Mouse (Mus musculus) retina, postnatal 7 days (tissue): Measurements from ENCODE around the gene Agxt2.

Experiments
- DNase-seq: peaks from one replicate; pipeline ENCODE4 v3.0.0-alpha.2; 2012; ENCODE audit warnings: low read depth, low spot score

Gene Agxt2

DNA sequence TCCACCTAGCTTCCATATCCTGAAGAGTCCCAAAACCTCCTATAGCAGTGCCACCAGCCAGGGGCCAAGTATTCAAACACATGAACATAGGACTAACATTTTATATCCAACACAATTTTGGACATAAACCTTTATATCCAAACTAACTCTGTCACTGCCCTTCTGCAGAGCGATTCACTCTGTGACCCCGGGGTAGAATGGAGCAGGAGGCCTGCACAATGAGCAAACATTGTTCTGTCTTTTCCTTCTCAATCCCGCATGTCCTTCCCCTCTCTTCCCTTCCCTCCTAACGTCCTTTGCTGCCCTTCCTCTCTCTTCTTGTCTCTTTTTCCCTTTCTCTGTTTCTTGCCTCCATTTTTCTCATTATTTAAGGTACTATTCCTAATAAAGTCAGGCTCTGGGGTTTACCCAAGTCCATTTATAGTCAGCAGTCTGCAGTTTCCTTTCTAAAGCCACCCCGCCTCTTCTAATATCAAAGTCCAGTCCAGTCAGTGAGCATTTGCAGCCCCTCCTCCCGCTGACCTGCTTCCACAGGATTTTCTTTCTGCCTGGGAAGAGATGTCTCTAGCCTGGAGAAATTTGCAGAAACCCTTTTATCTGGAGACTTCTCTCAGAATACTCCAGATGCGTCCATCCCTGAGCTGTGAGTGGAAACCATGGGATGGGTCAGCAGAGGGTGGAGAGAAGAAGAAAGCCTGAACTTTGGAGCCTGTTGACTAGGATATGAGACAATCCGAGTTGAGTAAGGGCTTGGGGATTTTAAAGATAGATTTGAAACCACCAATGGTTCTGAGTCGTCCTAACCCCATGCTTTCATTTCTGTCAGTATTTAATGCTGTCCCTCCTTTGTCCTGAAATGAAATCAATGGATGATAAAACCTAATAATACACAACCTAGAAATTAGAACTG is at the start of gene Agxt2:
Gene Agxt2 (plus strand): TSS at position 494 of the 910 bp plus-strand sequence.
- DNase-seq = no peak

DNA sequence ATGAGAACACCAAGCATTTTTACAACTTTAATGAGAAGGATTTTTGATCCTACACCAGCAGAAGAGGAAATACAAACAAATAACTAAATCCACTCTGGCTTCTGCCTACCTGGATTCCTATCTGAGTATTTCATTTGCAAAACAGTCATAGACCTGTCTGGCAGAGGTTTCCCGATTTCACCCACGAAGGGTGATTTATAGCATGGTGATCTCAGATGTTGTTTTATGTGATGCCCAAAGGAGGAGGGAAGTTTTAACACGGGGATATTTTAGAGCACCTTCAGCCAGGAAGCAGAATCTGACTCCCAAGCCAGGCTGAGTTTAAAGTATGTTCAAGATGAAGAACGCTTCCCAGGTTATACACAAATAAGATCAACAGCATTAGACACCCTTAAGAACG is 46.5 kb upstream of the Agxt2 start:
- DNase-seq = no peak

DNA sequence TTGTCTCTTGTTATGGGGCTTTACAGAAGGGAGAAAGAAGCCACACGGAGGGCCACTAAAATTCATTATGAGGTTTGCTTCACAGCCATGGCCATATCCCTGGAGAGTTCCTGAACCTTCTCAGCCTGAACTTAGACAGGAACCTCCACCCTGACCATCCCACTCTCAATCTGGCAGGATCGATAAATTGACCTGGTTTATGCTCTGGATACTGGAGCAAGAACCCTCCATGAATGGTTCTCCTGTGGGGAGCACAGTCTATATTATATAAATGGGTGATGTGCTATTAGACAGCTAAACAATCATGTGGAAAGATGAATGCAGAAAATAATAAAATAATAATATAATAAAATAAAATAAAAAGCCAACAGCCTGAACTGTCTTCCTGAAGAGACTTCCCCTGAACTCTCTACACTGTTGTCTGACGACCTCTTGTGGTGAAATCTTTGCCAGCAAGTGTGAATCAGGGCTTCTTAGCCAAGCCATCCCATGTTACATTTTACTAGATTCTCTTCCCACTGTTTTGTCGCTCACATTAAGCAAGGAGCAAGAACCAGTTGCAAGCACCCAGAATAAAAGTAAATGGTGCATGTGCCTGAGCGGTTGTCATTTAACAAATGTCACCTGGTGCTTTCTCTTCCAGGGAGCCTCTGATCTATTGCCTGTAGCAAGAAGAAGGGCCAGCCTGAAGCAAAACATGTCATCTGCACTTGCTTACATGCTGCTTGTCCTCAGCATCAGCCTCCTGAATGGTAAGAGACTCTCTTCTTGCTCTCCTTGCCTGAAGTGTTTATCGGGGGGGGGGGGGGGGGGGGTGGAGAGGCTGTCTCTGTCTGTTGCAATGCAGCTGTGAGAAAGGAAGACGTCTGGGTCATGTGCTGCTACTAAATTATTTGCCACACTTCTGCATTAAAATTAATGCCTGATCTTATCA is 44.5 kb upstream of the Agxt2 start:
- DNase-seq = peak; percentile 9

DNA sequence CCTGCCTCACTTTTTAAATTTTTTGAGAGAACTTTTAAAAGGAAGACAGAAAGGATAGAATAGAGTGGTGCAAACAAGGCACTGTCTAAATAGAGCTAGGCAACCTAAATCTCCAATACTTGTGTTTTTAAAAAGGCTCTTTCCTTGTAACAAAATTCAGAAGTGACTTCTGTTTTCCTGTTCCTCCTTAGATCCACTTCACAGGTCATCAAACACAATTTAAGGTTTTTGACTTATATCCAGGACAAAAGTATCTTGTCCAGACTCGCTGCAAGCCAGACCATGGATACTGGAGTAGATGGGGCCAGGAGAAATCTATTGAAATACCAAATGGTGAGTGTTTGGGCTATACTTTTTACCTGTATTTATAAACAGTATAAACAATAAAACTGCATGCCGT is 33.3 kb upstream of the Agxt2 start, which contains the start of gene Gm21973:
Gene Gm21973 (plus strand): TSS at position 301 of the 400 bp plus-strand sequence.
- no peak for DNase-seq

DNA sequence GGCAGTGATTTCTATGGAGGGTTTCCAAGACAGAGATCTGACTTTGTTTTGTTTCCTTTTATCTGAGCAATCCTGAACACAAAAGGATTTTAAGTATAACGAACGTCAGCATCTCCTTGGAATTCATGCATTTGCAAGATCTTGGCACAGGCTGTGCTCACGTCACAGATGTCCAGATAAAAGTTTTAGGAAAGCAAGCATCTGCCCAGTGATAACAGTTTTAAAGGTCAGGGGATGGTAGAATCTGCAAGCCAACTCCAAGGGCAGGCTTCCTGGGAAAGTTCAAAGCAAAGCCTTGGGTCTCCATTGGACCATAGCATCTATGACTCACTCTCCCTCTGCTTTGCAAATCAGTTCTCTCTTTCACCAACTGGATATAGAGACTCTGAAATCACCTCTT is 27.7 kb upstream of the Agxt2 start:
- no peak for DNase-seq

DNA sequence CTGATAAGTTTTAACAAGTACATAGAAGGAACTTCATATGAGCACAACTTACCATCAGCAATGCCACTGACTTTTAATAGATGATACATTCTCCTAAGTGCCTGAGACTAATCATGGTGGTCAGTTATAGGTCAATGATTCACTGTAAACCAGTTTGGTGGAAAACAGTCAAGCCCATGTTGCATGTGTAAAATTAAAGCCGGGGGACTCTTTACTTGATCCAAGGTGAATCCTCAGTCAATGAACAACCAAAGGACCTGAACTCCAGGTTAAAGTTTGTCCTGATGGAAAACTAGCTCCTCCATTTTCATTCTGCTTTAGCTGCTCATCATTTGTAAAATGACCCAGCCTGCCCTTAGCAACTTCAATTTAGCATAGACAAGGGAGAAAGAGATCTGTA is 25.8 kb upstream of the Agxt2 start:
- DNase-seq = no peak

DNA sequence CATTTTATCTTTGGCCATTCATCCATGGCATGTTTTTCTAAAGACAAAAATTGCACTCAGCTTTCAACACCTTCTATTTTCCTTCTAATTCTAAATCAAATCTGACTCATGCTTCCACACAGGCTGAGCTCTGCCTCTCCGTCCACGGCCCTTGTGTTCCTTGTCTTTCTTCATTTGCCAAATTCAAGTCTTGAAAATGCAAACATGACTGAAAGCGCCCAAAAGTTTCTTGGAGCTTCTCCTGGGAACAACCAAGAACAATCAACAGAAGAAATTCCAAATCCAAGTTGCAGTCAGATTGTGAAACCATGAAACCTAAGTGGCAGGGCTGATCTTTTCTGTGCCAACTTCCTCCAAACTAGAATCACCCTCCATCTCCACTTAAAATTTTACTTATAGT is 19.7 kb upstream of the Agxt2 start:
- DNase-seq = no peak

DNA sequence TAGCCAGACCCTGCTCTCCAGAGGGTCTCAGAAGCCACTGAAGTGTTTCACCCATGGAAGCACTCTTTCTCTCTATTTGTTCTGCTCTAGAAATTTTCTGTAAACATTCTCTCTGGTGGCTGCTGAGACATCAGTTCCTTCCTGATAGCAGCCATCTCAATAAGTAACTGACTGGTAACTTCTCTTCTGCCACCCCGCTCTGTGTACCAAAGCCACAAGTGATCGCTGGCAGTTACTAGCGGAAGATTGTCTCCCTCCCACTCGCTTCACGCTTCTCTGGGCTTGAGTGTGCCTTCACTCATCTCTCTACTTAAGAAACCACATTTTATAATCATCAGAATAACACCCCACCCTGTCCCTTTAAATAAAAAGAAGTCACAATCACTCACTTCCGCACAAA is 11.3 kb upstream of the Agxt2 start:
- no peak for DNase-seq

DNA sequence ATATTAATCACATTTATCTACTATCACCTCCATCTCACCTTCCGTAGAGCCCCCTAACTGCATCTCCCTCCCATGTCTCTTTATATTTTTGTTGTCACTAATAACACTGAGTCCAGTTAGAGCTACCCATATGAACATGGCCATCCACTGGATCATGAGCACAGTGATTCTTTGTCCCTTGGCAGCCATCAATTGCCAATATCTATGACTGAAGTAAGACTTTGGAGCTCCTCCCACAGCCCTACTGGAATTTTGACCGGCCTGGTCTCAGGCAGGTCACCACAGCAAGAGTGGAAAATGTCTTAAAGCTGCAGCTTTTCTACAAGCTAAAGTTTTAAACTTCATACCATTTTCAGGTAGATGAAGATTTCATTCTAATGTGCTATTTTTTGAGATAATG is 8.0 kb downstream of the Agxt2 start:
- no peak for DNase-seq

DNA sequence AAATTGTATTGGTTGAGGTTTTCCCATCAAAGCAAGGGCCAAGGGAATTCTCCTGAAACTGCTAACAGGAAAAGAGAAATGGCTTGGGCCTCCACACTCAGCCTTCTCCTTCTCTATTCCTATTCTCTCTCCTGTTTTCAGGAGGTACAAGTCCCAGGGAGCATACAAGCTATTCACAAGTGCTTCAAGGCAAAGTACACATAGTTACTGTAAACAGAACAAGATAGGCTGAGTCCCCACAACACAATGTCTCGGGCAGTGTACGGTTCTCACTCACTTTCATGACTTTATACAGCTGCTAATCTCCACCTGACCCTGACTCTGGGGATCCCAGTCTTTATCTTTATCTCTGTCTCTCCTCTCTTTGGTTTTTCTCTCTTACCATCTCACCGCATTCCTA is 17.1 kb downstream of the Agxt2 start:
- no peak for DNase-seq

DNA sequence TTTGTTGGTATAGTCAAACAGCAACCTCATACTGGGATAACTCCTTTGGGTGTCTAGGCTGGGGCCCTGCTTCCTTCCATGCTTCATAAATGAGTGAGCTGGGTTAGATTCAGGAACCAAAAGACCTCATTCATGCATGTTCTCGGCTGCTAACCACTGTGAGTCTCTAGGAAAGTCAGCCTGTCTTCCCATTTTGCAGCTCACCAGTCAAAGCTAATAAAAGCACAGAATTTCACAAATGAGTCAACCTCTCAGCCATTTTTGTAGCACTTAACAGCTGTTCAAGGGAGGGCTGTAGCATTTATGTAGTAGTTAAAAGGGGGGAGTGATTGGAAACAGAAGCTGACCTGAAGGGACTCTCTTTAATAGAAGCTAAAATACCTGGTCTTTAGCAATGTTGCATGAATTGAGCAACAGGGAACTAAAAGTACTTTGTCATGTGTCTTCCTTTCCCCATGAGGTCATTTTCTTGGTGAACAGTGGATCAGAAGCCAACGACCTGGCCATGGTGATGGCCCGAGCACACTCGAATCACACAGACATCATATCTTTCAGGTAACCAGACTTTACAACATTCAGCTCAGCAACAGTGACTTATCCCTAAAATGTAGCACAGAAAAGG is 20.1 kb downstream of the Agxt2 start:
- no peak for DNase-seq

DNA sequence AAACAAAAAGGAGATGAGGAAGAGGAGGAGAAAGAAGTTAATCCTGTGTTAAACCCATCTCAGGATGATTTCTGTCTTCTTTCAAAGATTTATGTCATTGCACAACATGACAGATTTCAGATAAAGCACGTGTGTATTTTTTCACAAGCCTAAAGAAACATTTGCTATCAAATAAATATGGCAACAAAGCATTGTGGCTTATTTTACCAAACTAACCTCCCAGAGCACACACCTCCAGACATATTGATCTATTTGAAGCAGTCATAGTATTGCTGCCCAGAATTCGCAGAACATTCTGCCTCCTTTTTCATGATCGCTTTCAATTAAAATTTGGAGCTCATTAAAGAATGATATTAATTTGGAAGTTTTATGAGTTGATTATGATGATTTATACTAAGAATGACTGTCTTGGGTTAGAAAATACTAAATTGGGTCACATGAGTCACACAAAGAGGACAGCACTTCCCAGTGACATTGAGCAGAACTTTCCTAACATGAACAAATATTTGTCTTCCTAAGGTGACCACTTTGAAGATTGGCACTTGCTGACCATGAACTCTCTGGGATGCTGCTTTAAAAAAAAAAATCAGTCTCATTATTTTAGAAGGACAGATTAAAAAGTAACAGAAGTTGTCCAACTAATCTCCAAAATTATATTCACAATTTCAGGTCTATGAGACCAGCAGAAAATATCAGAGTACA is 21.6 kb downstream of the Agxt2 start:
- DNase-seq = no peak

DNA sequence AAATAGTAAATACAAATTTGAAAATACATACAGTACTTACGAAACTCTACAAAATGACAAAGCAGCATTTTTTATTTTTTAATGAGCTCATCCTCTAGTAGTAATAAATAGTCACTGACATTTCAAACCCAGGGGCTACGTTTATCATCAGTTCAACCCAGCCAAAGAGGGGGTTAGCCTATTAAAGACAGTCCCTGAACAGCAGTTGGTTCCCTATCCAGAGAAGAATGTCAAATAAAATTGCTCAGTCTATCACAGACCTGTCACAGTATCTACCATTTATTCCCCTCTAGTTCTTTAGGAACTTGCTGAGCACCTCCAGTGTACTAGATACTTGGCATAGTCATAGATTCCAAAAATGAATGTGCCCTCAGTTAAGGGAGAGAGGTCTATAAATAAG is 28.9 kb downstream of the Agxt2 start:
- DNase-seq = no peak

DNA sequence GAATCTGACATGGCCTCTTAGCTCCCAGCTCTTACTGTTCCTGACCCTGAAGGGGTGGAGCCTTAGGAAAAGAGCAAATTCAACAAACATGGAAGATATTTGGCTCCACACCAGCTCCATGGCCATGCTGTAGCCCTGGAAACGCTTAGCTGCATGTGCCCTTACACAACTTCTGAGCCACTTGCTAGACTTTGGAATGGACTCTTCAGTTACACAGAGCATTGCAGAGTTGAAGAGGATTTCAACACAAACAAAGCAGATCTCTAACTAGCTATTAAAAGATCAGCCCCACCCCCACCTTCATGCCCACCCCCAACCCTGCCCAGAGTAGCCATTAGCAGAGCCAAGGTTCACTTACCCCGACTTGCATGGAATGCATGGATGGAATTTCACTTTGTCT is 41.5 kb downstream of the Agxt2 start:
- DNase-seq = no peak

DNA sequence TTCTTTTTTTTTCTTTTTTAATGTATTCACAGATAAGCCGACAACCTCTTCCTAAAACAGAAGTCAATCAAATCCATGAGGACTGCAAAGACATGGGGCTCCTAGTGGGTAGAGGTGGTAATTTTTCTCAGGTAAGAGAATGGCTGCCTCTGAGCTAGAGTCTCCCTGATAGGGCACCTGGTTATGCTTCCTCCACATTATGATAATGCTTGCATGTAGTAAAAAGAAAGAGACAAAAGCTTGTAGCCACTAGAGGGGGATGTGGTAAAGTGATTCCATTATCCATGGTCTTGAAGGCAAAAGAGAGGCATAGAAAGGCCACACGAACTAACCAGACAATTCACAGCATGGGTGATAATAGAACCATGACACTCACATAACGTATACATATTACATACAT is 42.1 kb downstream of the Agxt2 start:
- DNase-seq = no peak

DNA sequence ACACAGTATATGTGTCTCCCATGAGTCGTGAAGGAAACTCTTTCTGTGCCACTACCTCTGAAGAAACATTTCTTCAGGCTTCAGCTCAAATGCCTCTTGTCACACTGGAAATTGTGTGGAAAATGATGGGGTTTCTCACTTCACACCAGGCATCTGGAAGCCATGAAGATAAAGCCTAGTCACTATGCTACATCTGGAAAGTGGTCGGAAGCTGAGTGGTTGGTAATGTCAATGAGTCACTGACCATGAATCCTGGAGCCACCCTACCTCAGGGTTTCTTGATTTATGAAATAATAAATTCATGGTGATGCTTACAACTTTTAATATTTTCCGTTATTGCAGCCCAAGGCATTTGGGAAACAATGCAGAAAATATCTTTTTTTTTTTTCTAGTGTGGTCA is 51.5 kb downstream of the Agxt2 start:
- DNase-seq = no peak

DNA sequence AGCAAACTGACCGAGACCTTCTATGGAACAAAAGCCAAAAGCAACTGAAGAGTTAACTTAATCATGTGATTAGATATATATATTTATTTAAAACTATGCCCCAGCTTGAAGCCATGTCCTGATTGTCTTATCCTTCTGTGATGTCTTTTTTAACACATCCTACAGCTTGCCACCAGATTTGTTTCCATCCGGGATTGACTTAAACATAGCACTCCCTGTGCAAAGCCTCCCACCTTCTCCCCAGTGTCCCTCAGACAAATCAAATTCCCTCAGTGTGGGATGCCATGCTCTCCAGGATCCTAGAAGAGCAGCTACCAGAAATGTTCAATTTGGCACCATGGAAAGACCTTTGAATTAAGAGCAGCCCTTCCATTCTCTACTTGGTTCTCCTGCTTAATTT is 52.5 kb downstream of the Agxt2 start:
- no peak for DNase-seq

DNA sequence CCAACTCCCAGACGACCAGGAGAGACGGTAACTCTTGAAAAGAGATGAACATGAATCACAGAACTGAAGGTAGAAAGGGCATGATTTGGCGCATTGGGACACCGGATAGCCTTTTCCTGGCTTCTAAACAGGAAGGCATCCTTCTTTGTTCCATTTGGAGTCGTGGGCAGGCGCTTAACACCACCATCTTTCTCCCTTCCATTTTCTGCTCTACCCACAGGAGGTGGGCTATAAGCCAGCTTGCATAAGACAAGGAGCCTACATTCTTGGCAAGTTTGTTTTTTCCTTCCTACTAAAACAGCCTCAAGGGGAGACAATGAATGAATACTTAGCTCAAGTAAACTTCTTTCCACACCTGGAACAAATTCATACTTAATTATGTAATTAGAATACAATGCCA is 55.3 kb downstream of the Agxt2 start:
- DNase-seq = no peak

DNA sequence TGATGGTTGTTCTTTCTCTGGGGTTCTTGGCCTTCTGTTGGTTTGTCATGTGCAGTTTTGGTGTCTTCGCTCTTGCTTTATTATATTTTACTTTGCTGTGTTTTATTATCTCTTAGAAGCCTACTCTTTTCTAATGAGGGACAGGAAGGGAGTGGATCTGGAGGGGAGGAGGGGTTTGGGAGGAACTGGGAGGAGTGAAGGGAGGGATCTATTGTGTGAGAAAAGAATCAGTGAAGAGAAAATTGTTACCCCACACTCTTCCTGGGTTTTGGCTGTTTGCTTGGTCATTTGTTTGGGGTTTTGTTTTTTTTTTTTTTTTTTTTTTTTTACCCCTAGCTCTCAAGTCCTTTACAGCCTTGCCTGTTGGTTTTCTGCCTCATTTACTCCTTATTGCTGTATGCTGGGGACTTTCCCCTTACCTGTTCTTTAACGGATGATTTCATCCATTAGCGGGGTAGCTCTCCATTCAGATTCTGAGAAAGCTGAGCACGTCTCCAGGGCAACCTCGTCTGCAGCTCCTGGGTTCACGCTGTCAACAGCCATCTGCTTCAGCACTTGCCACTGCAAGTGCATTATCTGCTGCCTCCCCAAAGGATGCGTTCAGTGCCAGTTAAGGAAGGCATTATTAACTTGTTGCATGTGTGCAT is 62.9 kb downstream of the Agxt2 start:
- DNase-seq = no peak

DNA sequence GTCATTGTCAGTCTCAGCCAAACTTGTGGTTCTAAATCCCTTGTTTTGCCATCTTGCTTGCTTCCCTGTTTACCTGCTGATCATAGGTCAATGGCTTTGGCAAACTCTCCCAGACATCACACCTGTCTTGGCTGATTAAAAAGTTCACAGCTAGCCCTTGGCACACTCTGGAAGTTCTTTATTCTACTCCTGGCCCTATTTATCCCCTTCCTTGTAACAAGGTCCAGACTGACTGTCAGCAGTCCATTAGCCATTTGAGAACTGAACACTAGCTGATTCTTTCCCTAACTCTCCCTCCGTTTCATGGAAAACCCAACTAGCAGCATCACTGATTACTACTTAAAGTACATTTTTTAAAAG is 63.4 kb downstream of the Agxt2 start:
- DNase-seq = no peak

DNA sequence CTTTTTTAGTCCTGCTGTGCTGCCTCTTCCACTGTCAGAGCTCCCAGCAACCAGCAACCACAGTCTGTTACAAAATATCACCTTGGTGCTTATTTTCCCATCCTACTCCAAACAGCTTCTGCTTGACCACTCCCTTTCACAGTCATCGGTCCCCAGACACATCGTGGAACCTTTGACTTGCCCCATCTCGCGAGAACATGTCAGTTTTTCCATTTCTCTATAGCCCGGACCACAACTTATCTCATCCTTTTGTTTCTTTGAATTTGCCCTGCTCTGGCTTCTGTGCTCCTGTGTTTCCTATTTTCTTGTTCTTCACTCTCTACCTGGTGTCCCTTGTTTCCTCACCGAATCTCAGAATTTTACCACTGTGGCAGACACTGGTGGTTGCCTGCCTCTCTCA is 67.8 kb downstream of the Agxt2 start:
- no peak for DNase-seq
